Mouse (Mus musculus): ENCODE measurements around the gene Fras1.

Fras1 gene

DNA sequence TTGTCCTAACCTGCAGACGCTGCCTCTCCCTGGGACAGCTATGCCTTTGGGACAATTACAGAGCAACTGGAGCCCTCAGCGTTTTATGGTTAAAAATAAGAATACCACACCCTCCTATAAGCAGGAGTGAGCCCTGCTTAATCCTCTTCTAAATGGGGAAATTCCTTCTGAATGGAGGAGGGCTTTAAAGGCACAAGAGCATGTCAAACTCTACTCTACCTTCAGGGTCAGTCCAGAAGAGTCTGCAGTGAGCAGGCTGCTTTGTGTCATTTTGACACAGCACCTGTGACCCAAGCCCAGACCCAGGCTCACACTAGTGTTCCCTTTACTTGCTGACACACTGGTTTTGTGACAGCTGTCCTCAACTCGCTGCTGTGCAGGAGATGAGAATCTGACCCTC lies 307.3 kb downstream of the Fras1 start:
- DNase-seq (ENCODE audit: low spot score in 2 of 2) = no peak

GRCm38 (mm10) chr5:96682777-96683176 lies 309.0 kb downstream of the Fras1 start:
- no peak for DNase-seq (ENCODE audit: low spot score in 2 of 2)

DNA sequence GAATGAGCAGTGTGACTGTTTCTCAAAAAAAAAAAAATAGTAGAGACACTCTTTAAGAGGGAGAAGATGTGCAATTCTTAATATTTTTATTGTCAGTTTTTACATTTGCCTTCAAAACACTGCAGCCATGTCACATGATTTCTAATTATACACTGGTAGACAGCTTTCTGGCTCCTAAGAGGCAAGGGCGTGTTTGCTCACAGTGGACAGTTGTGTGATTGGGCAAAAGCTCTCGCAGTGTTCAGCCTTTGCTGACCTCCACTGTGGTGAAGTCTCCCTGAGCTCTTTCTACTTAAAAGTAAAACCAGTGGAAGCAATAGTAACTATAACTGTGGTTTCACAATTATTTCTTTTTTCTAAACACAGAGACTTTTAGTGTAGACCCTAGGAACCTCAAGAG lies 315.1 kb downstream of the Fras1 start:
- no peak for DNase-seq (ENCODE audit: low spot score in 2 of 2)

GRCm38 (mm10) chr5:96698972-96699371 lies 325.2 kb downstream of the Fras1 start:
- no peak for DNase-seq (ENCODE audit: low spot score in 2 of 2)

- DNase-seq (ENCODE audit: low spot score in 2 of 2) = no peak
Observed at GRCm38 (mm10) chr5:96702706-96703625, 329.2 kb downstream of the Fras1 start.

DNA sequence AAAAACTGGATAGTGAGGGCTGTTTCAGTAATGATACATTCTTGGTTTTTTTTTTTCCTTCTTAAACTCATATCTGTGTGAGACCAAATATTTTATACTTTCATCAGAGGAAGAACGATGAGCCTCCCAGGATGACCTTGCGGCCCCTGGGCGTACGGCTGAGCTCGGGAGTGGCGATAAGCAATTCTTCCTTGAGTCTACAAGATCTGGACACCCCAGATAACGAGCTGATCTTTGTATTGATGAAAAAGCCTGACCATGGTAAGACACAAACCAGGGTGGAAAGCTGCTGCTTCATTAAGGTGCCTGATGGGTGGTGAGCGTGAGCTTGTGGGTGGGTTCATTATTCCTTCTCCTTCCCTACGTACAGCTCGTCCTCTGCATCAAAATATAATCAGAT lies 334.8 kb downstream of the Fras1 start:
- no peak for DNase-seq (ENCODE audit: low spot score in 2 of 2)

- DNase-seq (ENCODE audit: low spot score in 2 of 2) = no peak
Observed at GRCm38 (mm10) chr5:96712089-96712684, 338.4 kb downstream of the Fras1 start.

GRCm38 (mm10) chr5:96712799-96713198 lies 339.0 kb downstream of the Fras1 start:
- DNase-seq (ENCODE audit: low spot score in 2 of 2) = no peak

DNA sequence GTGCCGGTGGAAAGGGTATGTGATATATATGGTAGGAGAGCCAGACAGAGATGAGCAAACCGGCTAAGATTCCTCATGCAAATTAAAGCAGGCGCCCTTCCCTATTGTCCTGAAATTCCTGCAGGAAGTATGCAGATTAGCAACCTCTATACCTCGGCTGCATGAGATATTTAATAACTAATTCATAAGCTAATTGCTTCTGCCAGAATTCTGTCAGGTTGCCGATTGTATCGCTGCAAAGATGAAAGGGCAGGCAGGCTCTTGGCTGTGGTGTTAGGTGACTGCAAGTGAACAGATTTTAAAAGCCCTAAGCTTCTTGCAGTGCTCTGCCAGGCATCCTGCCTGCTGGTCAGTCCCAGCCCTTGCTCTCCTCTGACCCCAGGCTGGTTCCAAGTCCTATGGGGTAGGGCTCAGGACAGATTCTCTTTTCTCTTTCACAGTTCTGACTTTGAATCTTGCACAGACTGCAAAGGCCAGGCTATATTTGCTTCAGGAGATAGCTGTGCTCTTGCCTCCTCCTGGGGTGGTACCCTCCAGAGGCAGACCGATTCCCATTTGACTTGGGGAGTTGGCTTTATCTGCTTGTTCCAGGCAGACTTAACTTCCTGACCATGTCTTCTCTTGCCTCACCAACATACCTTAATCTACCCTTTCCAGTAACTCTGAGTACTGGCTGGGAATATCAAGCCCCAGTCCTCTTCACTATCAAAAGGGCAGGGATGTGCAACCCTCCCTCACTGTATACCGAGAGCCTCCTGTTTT lies 342.7 kb downstream of the Fras1 start:
- no peak for DNase-seq (ENCODE audit: low spot score in 2 of 2)

DNA sequence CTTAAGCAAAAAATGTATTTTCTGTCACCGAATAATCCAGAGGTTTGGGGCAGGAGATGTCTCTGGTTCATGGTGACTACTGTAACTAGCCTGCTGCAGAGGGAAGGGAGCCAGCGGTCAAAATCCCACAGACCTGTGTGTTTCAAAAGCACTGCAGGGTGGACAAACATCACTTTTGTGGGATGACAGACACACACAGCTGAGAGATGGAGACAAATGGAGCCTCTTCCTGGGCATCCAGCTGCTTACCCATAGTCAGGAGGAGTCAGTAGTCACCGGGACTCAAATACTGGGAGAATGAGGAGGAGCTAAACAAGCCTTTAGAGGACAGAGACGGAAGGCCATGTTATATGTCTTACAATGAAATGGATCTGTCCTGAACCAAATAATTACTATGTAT lies 343.9 kb downstream of the Fras1 start:
- DNase-seq (ENCODE audit: low spot score in 2 of 2) = no peak

GRCm38 (mm10) chr5:96718601-96719000 lies 344.8 kb downstream of the Fras1 start:
- no peak for DNase-seq (ENCODE audit: low spot score in 2 of 2)

- DNase-seq (ENCODE audit: low spot score in 2 of 2) = no peak
Observed at GRCm38 (mm10) chr5:96719221-96719620, 345.5 kb downstream of the Fras1 start.

DNA sequence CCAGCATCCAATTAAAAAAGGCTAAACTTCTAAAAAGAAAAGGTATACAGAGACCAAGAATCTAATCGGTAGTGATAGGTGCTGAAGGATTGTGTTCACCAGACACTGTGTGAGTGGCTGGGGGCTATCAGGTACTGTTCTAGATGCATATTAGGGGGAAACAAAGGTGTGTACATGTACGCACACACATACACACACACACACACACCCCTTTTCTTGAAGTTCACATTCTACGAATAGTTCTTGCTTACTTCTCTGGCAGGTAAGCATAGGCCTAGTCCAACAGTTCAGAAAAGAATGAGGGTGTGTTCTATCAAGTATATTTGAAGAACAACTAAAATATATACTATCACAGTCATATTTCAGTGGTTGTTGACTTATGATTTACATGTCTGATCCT lies 348.9 kb downstream of the Fras1 start:
- DNase-seq (ENCODE audit: low spot score in 2 of 2) = no peak

DNA sequence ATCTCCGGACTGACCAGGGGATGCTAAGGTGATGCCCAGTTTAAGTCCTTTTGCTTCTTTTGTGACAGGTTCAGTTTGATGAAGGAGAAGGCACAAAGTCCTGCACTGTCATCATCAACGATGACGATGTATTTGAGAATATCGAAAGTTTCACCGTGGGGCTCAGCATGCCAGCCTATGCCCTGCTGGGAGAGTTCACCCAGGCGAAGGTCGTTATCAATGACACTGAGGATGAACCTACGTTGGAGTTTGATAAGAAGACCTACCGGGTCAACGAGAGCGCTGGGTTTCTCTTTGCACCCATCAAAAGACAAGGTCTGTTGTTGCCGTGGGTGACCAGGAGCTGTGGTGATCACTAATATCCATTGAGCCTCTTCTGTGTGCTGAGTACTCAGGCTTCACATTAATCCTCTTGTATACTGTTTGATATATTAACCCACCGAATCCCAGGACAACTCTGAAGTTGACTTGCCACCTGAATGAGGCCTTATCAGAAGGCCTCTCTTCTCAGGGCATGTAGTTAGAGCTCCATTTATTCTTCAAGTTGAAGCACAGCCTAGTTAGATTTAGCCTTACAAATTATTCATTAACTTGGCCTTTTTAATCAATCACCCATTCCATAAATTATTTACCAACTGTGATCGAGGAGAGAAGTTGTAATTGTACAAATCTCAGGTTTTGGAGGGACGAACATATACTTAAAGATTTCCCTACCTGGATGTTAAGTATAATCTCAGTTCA lies 365.6 kb downstream of the Fras1 start:
- DNase-seq (ENCODE audit: low spot score in 2 of 2) = no peak

DNA sequence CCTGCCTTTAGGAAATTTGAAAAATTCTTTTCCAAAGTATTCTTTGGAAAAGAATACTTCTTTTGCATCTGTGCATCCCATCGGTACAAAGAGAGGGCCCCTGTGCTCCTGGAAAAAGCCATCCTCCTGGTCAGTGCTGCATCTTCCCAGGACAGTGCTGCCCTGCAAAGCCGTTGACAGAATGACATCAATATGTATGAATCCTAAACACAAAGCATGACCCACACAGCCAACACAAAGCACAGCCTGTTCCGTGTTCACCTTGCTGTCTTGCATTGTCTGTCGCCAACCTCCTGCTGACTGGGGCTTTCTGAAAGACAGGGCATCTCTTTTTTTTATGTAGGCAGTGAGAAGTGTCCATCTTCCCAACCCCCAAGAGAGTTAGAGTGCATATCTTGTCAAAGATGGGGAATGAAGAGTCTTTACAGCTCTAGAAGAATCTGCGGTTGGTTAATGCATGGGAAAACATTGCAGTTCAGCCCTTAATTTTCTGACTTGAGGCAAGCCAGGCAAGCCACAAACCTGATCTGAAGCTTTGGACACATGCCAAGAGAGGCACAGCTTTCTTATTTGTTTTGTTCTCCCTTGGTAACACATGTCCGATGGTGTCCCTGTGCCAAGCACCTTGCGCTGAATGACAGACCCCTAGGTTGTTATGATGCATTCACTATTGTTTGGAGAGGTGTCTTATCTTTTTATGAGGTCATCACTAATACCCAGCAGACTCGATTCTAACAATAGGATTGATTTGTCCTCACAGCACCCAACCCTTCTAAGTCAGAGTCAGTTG lies 373.6 kb downstream of the Fras1 start:
- DNase-seq (ENCODE audit: low spot score in 2 of 2) = no peak

DNA sequence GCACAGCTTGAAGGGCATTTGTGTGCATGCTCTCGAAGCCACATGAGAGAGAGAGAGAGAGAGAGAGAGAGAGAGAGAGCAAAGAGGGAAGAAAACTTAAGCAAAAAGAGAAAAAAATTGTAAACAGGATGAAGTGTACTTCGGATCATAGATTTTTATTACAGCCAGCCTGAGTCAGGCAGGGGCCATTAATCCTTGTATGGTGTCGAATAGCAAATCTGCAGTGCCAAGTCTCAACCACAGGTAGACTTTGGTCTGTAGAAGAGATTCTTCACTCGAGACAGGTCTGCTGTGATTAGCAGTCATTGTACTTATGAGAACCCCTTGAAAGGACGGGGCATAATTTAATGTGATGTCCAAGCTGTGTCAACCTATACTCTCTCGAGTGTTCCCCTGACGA lies 383.9 kb downstream of the Fras1 start:
- DNase-seq (ENCODE audit: low spot score in 2 of 2) = no peak

DNA sequence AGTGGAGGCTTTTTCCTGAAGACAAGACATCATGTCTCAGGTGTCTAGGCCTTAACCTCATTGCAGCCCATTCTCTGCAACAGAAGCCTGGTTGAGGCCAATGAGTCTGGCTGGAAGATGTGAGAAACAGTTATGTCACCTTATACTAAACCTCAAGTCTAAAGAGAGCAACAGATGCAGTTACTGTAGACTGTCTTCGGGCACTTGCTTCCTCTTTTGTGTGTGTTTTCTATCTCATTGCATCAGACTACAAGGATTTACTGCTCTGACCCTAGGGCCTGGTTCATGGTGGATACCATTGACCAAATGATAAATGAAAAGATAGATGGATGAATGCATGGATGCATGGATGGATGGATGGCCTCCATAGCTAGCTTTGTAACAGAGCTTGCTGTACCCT lies 388.3 kb downstream of the Fras1 start:
- no peak for DNase-seq (ENCODE audit: low spot score in 2 of 2)

DNA sequence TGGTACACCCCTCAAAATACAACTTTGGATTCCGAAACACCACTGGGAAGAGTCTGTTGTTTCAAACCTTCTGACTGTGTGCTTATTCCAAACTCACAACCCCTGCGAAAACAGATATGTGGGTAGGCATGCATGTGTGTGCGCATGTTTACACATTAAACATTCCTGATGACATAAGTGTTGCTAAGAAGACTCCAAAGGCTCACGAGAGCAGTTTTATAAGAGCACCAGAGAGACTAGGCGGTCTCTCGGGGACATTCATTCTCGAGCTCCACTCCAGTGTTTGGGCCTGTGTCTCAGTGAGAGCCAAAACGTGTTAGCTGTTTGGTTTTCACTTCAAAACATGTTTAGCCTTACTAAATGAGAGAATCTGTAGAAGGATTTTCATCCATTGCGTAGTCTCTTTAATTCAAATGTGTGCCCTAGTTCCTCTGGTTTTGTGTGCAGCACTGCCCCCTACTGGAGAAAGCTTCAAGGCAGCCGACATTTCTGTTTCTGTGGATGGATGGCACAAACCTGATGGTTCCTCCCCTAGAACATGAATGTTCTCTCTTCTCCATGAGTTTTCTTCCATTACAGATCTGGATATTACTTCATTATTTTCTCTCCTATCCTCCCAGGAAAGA lies 395.2 kb downstream of the Fras1 start:
- no peak for DNase-seq (ENCODE audit: low spot score in 2 of 2)

DNA sequence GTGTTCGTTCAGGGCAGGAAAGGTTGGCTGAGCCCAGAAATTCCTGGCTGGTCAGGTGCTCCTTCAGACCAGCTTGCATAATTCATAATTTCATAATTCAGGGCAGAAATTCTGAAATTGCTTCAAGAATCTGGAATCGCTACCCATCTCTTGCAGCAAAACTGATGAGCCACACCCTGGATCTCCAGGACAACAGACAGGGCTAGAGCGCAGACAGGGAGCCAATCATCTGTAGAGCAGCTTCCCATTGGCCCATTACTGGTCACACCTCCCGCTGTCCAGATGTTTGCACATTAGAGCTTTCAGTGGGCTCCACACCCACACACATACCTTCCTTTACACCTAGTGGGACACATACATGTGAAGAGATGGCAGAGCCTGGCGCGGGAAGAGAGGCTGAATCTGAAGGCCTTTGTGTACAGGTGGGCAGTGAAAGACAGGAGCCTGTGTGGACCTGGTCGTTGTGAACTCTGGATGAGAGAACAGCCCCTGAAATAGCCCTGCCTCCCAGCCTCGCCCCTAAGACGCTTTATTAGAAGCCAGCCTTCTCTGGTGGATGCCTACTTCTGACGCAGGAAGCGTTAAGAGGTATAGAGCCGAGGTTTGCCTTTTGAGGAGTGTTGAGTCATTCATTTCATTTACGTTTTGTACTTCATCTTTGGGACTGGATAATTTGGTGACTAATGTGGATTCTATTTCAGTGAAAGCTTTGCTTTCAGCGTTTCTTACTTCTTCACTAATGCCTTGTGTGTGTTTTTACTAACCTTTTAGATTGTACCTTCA lies 409.9 kb downstream of the Fras1 start:
- no peak for DNase-seq (ENCODE audit: low spot score in 2 of 2)

- DNase-seq (ENCODE audit: low spot score in 2 of 2) = no peak
Observed at GRCm38 (mm10) chr5:96785096-96785495, 411.3 kb downstream of the Fras1 start.
